Mouse (Mus musculus): ENCODE data around the gene Zfp661. TPM values are rescaled to one million over a fixed set of nuclear protein-coding genes. Genes with fewer than 3 reads are reported as not detected.

Zfp661 gene
- polyA plus RNA-seq, 1 experiment from 2014 or later = 9.8 TPM

Other genes starting within 250 kb of the Zfp661 start
- not detected in 2 replicates for gene Astl, start 248.5 kb downstream of the Zfp661 start, polyA plus RNA-seq (2015; fragmentation: Nextera tagmentation; extraction: Ambion mirVana)
- gene Adra2b, start 223.9 kb downstream of the Zfp661 start, polyA plus RNA-seq (2015; fragmentation: Nextera tagmentation; extraction: Ambion mirVana) = 0.12 and 0.15 TPM in 2 replicates
- gene Gpat2, start 161.9 kb downstream of the Zfp661 start, polyA plus RNA-seq (2015; fragmentation: Nextera tagmentation; extraction: Ambion mirVana) = 0.13 and 0.22 TPM in 2 replicates
- gene Fahd2a, start 142.5 kb downstream of the Zfp661 start, polyA plus RNA-seq (2015; fragmentation: Nextera tagmentation; extraction: Ambion mirVana) = 36.1 and 37.6 TPM in 2 replicates
- gene Kcnip3, start 65.0 kb downstream of the Zfp661 start, polyA plus RNA-seq (2015; fragmentation: Nextera tagmentation; extraction: Ambion mirVana) = 4.5 and 5.5 TPM in 2 replicates
- not detected in 2 replicates for gene Prom2, start 45.6 kb downstream of the Zfp661 start, polyA plus RNA-seq (2015; fragmentation: Nextera tagmentation; extraction: Ambion mirVana)
- gene Mrps5, start 128 bp upstream of the Zfp661 start, polyA plus RNA-seq (2015; fragmentation: Nextera tagmentation; extraction: Ambion mirVana) = 156 and 172 TPM in 2 replicates
- 0.89 and 1.4 TPM in 2 replicates for gene Mal, start 69.6 kb upstream of the Zfp661 start, polyA plus RNA-seq (2015; fragmentation: Nextera tagmentation; extraction: Ambion mirVana)
- 0.61 and 0.82 TPM in 2 replicates for gene Mall, start 142.8 kb upstream of the Zfp661 start, polyA plus RNA-seq (2015; fragmentation: Nextera tagmentation; extraction: Ambion mirVana)
- 20.4 and 21.7 TPM in 2 replicates for gene Nphp1, start 201.8 kb upstream of the Zfp661 start, polyA plus RNA-seq (2015; fragmentation: Nextera tagmentation; extraction: Ambion mirVana)
- 29.5 and 32.1 TPM in 2 replicates for gene Mtln, start 205.4 kb upstream of the Zfp661 start, polyA plus RNA-seq (2015; fragmentation: Nextera tagmentation; extraction: Ambion mirVana)
- 24.4 and 26.4 TPM in 2 replicates for gene Bub1, start 244.8 kb upstream of the Zfp661 start, polyA plus RNA-seq (2015; fragmentation: Nextera tagmentation; extraction: Ambion mirVana)

All from midbrain, embryonic 13.5 days (tissue).